ENCODE assay signal across 8 mouse cellular contexts in the genomic region with DNA sequence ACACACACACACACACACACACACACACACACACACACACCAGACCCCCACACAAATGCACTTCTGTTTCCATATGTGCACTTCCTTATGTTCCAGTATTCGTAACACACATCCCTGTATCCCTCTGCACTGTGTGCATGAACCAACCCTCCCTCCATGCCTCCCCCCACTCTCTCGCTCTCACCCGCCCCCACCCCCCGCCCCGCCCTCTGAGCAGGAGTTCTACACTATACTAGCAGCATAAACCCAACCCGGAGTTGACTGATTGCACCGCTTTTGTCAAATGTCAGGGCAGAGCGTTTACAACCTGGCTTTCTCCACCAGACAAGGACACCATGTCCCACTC.
DNase-seq lines count a peak whose midpoint lies in the region; ATAC-seq and TF ChIP-seq lines count a peak whose summit lies in the region.

No protein-coding gene starts in this region.

- peak overlapping the region; percentile 43 for H3K4me3 ChIP-seq in lung, embryonic 14.5 days (ENCODE audit: low read depth, low read length)
- H3K4me3 ChIP-seq in embryonic fibroblast, embryonic 13.5 days (ENCODE audit: insufficient read depth, low read length), result 0 out of 2 replicates have a peak overlapping the region, but pooled peaks have one; percentile 1
- H3K4me3 ChIP-seq in limb, embryonic 13.5 days, result peak overlapping the region; percentile 49
- peak overlapping the region; percentile 43 for H3K4me3 ChIP-seq in neural tube, embryonic 15.5 days (replicated peaks)

- peak overlapping the region; percentile 99 for H3K27ac ChIP-seq in lung, embryonic 14.5 days (ENCODE audit: low read depth)
- H3K27ac ChIP-seq in embryonic fibroblast, embryonic 13.5 days (ENCODE audit: insufficient read depth, low read length), result peak overlapping the region; percentile 94
- H3K27ac ChIP-seq in limb, embryonic 13.5 days, result peak overlapping the region; percentile 99
- H3K27ac ChIP-seq in neural tube, embryonic 15.5 days (replicated peaks), result peak overlapping the region; percentile 99

- TF ChIP-seq POLR2A in embryonic fibroblast, embryonic 13.5 days (IDR thresholded peaks at IDR 0.05; ENCODE audit: low read depth, low read length), result no peak

- DNase-seq in lung, embryonic 14.5 days, result no peak
- DNase-seq in lung, postnatal 36 days, result no peak
- no peak for DNase-seq in cerebellum, adult 9-11 months
- no peak for DNase-seq in kidney, postnatal 25 days
- DNase-seq in ovary, postnatal 10 days (ENCODE audit: low spot score), result no peak

- no peak for TF ChIP-seq CTCF in lung, embryonic 14.5 days (IDR thresholded peaks at IDR 0.05; ENCODE audit: low read depth)
- no peak for TF ChIP-seq CTCF in embryonic fibroblast, embryonic 13.5 days (IDR thresholded peaks at IDR 0.05; ENCODE audit: borderline replicate concordance, insufficient read depth, low read length)

- 1% methylated on average over 8 of the region's 8 CpGs for WGBS in lung, embryonic 14.5 days
- WGBS in limb, embryonic 13.5 days, result 1% methylated on average over 8 of the region's 8 CpGs
- WGBS in neural tube, embryonic 15.5 days, result 2% methylated on average over 8 of the region's 8 CpGs

- H3K4me1 ChIP-seq in lung, embryonic 14.5 days (ENCODE audit: insufficient read depth), result peaks cover 11% of the 10 kb centered on the region
- 0 out of 2 replicates have a peak, but pooled peaks cover 4% of the 10 kb centered on the region for H3K4me1 ChIP-seq in embryonic fibroblast, embryonic 13.5 days (ENCODE audit: control insufficient read depth, insufficient read depth, low read length)
- peaks cover 49% of the 10 kb centered on the region for H3K4me1 ChIP-seq in limb, embryonic 13.5 days
- peaks cover 34% of the 10 kb centered on the region for H3K4me1 ChIP-seq in neural tube, embryonic 15.5 days

- H3K9ac ChIP-seq in lung, embryonic 14.5 days, result peak overlapping the region; percentile 70
- H3K9ac ChIP-seq in limb, embryonic 13.5 days, result peak overlapping the region; percentile 85
- H3K9ac ChIP-seq in neural tube, embryonic 15.5 days (replicated peaks), result peak overlapping the region; percentile 69

- no peaks in the 10 kb centered on the region for H3K27me3 ChIP-seq in lung, embryonic 14.5 days (ENCODE audit: insufficient read depth, low read length)
- no peaks in the 10 kb centered on the region for H3K27me3 ChIP-seq in limb, embryonic 13.5 days
- no peaks in the 10 kb centered on the region for H3K27me3 ChIP-seq in neural tube, embryonic 15.5 days (replicated peaks)

- H3K9me3 ChIP-seq in lung, embryonic 14.5 days (ENCODE audit: low read depth, low read length), result no peaks in the 10 kb centered on the region
- H3K9me3 ChIP-seq in limb, embryonic 13.5 days, result no peaks in the 10 kb centered on the region
- no peaks in the 10 kb centered on the region for H3K9me3 ChIP-seq in neural tube, embryonic 15.5 days (replicated peaks)

- H3K36me3 ChIP-seq in lung, embryonic 14.5 days (ENCODE audit: insufficient read depth), result no peaks in the 10 kb centered on the region
- H3K36me3 ChIP-seq in limb, embryonic 13.5 days, result no peaks in the 10 kb centered on the region
- no peaks in the 10 kb centered on the region for H3K36me3 ChIP-seq in neural tube, embryonic 15.5 days

- peak overlapping the region; percentile 73 for H3K4me2 ChIP-seq in lung, embryonic 14.5 days
- peak overlapping the region; percentile 79 for H3K4me2 ChIP-seq in limb, embryonic 13.5 days (replicated peaks)
- peak overlapping the region; percentile 79 for H3K4me2 ChIP-seq in neural tube, embryonic 15.5 days

- peak; percentile 89 for ATAC-seq in lung, embryonic 14.5 days (ENCODE audit: insufficient read depth)
- ATAC-seq in limb, embryonic 13.5 days (ENCODE audit: low FRiP score, low read depth), result peak; percentile 88
- peak; percentile 86 for ATAC-seq in neural tube, embryonic 15.5 days (ENCODE audit: low FRiP score)
